Mouse (Mus musculus) bone marrow macrophage, adult 2 months (primary cell): Measurements from ENCODE around the gene Ltbr. TPM values are rescaled to one million over a fixed set of nuclear protein-coding genes. Genes with fewer than 3 reads are reported as not detected.
A peak's percentile ranks its signal among the peaks of the same experiment; 100 is the strongest.
"Not testable (repeated sequence)": the region's sequence is repeated elsewhere in the genome, so short reads cannot be mapped to it uniquely, and the experiment has no call there.

ENCODE experiments used
- H3K27ac ChIP-seq: 2 replicates; pipeline ENCODE4 v1.5.1; 2012; ENCODE audit warnings: low read depth, low read length; ENCODE audit not compliant: insufficient read depth
- H3K4me1 ChIP-seq: 2 replicates; pipeline ENCODE4 v1.6.1; 2012; ENCODE audit warnings: low read length; ENCODE audit not compliant: control insufficient read depth, insufficient read depth
- H3K4me3 ChIP-seq: 2 replicates; pipeline ENCODE4 v1.5.1; 2012; ENCODE audit warnings: mild to moderate bottlenecking, low read length, moderate library complexity; ENCODE audit not compliant: insufficient read depth
- CTCF ChIP-seq: IDR thresholded peaks from 2 replicates; pipeline ENCODE4 v1.5.1; 2012; ENCODE audit warnings: low read depth, mild to moderate bottlenecking, low read length, moderate library complexity
- POLR2A ChIP-seq: IDR thresholded peaks from 2 replicates; pipeline ENCODE4 v1.6.1; 2012; ENCODE audit warnings: mild to moderate bottlenecking, low read depth, low read length, borderline replicate concordance
- polyA plus RNA-seq: library from polyadenylated mRNA; stranded (reverse); fragments of >200 nt; gene quantifications from 2 replicates; pipeline ENCODE4 v1.2.4, GENCODE M21; 2012; ENCODE audit not compliant: missing spikeins, insufficient read depth, insufficient read length

Ltbr gene
- polyA plus RNA-seq, 1 experiment = 60.0 TPM

- Histone ChIP-seq H3K27ac (peak overlapping the region; percentile 58), H3K4me3 (peak overlapping the region; percentile 62), H3K4me1 (peaks cover 16% of the 10 kb centered on the region)
- TF ChIP-seq POLR2A (no peak), CTCF (no peak)
Observed at GRCm38 (mm10) chr6:125314231-125314563, 512 bp upstream of the Ltbr start.

- TF ChIP-seq POLR2A (no peak), CTCF (no peak)
- Histone ChIP-seq H3K4me1 (peaks cover 16% of the 10 kb centered on the region), H3K4me3 (peak overlapping the region; percentile 80), H3K27ac (no peak overlapping the region)
Observed at GRCm38 (mm10) chr6:125312581-125313355, 917 bp downstream of the Ltbr start.

GRCm38 (mm10) chr6:125312171-125312570 lies 1.5 kb downstream of the Ltbr start:
- Histone ChIP-seq H3K4me1 (peaks cover 16% of the 10 kb centered on the region), H3K4me3 (no peak overlapping the region; the same call in 1 of the 2 replicates), H3K27ac (no peak overlapping the region)
- TF ChIP-seq CTCF (no peak), POLR2A (no peak)

- no peak overlapping the region for H3K27ac ChIP-seq
- peaks cover 12% of the 10 kb centered on the region for H3K4me1 ChIP-seq
- no peak for TF ChIP-seq POLR2A
- TF ChIP-seq CTCF = no peak
- no peak overlapping the region for H3K4me3 ChIP-seq
Observed at GRCm38 (mm10) chr6:125309406-125309805, 4.3 kb downstream of the Ltbr start.

GRCm38 (mm10) chr6:125308921-125309320 lies 4.8 kb downstream of the Ltbr start:
- no peak overlapping the region for H3K4me3 ChIP-seq
- TF ChIP-seq CTCF = no peak
- no peak for TF ChIP-seq POLR2A
- H3K27ac ChIP-seq = no peak overlapping the region
- peaks cover 8% of the 10 kb centered on the region for H3K4me1 ChIP-seq

GRCm38 (mm10) chr6:125307091-125307490 lies 6.6 kb downstream of the Ltbr start:
- H3K27ac ChIP-seq = no peak overlapping the region
- TF ChIP-seq CTCF (no peak), POLR2A (no peak)
- H3K4me3 ChIP-seq = no peak overlapping the region
- H3K4me1 ChIP-seq = no peaks in the 10 kb centered on the region; the same call in 1 of the 2 replicates

GRCm38 (mm10) chr6:125305465-125305864 lies 8.2 kb downstream of the Ltbr start:
- Histone ChIP-seq H3K27ac (no peak overlapping the region), H3K4me3 (no peak overlapping the region), H3K4me1 (no peaks in the 10 kb centered on the region)
- no peak for TF ChIP-seq POLR2A
- no peak for TF ChIP-seq CTCF

- not testable (repeated sequence) for H3K4me3 ChIP-seq, H3K27ac ChIP-seq, H3K4me1 ChIP-seq
Observed at GRCm38 (mm10) chr6:125304408-125304807, 9.3 kb downstream of the Ltbr start.

- Histone ChIP-seq H3K4me3 (no peak overlapping the region), H3K27ac (no peak overlapping the region), H3K4me1 (no peaks in the 10 kb centered on the region)
- TF ChIP-seq POLR2A (no peak), CTCF (no peak)
Observed at GRCm38 (mm10) chr6:125303242-125303641, 10.4 kb downstream of the Ltbr start.

- Histone ChIP-seq H3K27ac (no peak overlapping the region), H3K4me1 (no peaks in the 10 kb centered on the region), H3K4me3 (no peak overlapping the region)
- TF ChIP-seq POLR2A (no peak), CTCF (no peak)
Observed at GRCm38 (mm10) chr6:125302231-125302982, 11.3 kb downstream of the Ltbr start.
